In genomic region chr8:80318231-80318870, GRCm38 (mm10) we compare ENCODE assay signal across 12 mouse cellular contexts.
A peak's percentile ranks its signal among the peaks of the same experiment; 100 is the strongest.
DNase-seq lines count a peak whose midpoint lies in the region; ATAC-seq lines count a peak whose summit lies in the region.
"Had no signal": no experiment of that assay in that cellular context is flagged by ENCODE, and none has a peak within 500 bp of the region (broad histone marks: within the 10 kb centered on the region; RNA-seq: fewer than 3 reads in every experiment).

No protein-coding gene starts in this region.

- intact Hi-C loops in left cerebral cortex, postnatal 4 days (cut with DNase I) = no loop called here
- intact Hi-C loops in left cerebral cortex, postnatal 14 days (cut with DNase I) = loop anchor here (10.0 kb wide), 1 partner anchor 264 kb away; the partner anchor contains the start of gene Hhip

- peak overlapping the region; percentile 12; the same call in 1 of the 2 replicates for H3K27ac ChIP-seq in neural tube, embryonic 14.5 days (ENCODE audit: low read depth, low read length)
- H3K27ac ChIP-seq: liver, embryonic 15.5 days had no signal

- H3K9me3 ChIP-seq in neural tube, embryonic 14.5 days (ENCODE audit: control insufficient read depth, low read length) = no peaks in the 10 kb centered on the region
- H3K9me3 ChIP-seq: liver, embryonic 15.5 days; megakaryocyte, embryonic 14.5 days had no signal

- no peaks in the 10 kb centered on the region for H3K27me3 ChIP-seq in neural tube, embryonic 14.5 days (ENCODE audit: control insufficient read depth, insufficient read depth, low read length)
- H3K27me3 ChIP-seq: liver, embryonic 15.5 days had no signal

- H3K4me1 ChIP-seq in neural tube, embryonic 14.5 days (ENCODE audit: control insufficient read depth, insufficient read depth, low read length) = peaks cover 13% of the 10 kb centered on the region; the same call in 1 of the 2 replicates

- no peaks in the 10 kb centered on the region for H3K36me3 ChIP-seq in neural tube, embryonic 14.5 days (ENCODE audit: control insufficient read depth, insufficient read depth, low read length)
- H3K36me3 ChIP-seq: liver, embryonic 15.5 days had no signal

- ATAC-seq in neural tube, embryonic 14.5 days (ENCODE audit: low read depth) = peak; percentile 49
- no peak for ATAC-seq in cerebellum, adult (ENCODE audit: insufficient number of reproducible peaks, low FRiP score, low TSS enrichment)

- peak; percentile 31 for DNase-seq in left cerebral cortex, postnatal 4 days
- no peak for DNase-seq in left cerebral cortex, postnatal 14 days (ENCODE audit: low spot score in 2 of 2)
- DNase-seq in embryo, embryonic 11.5 days (ENCODE audit: low read depth, low spot score) = peak; percentile 42
- DNase-seq in hindlimb bud, embryonic 11.5 days (ENCODE audit: extremely low spot score, low read depth, low spot score) = peak; percentile 44
- no peak for DNase-seq in ovary, adult 18-20 months (ENCODE audit: low spot score)
- DNase-seq: adrenal gland, postnatal 10 days; cerebellum, adult 8-10 months; kidney, postnatal 10 days had no signal

- H3K9ac ChIP-seq in neural tube, embryonic 14.5 days (replicated peaks; ENCODE audit: low read depth, low read length) = no peak overlapping the region
- H3K9ac ChIP-seq: liver, embryonic 15.5 days had no signal

- no peak overlapping the region for H3K4me2 ChIP-seq in neural tube, embryonic 14.5 days (ENCODE audit: low read depth, low read length)
- H3K4me2 ChIP-seq: liver, embryonic 15.5 days had no signal

- 28% methylated on average over 6 of the region's 6 CpGs for WGBS in neural tube, embryonic 14.5 days

- no peak overlapping the region for H3K4me3 ChIP-seq in neural tube, embryonic 14.5 days (ENCODE audit: low read depth, low read length)
- H3K4me3 ChIP-seq: liver, embryonic 15.5 days; megakaryocyte, embryonic 14.5 days had no signal

Comparison
In these comparisons a context has a peak if more than half of its experiments do, and no peak if none do; other contexts are left out.
1. DNase-seq: peak in left cerebral cortex, postnatal 4 days (single experiment), embryo, embryonic 11.5 days (single experiment) and hindlimb bud, embryonic 11.5 days (single experiment); none in left cerebral cortex, postnatal 14 days (0 of 2) and ovary, adult 18-20 months (single experiment).